Mouse (Mus musculus): ENCODE results near the gene Syndig1. TPM values are rescaled to one million over a fixed set of nuclear protein-coding genes. Genes with fewer than 3 reads are reported as not detected.

Gene Syndig1
- polyA plus RNA-seq, 2 experiments: 0.10 to 0.63 TPM

- Histone ChIP-seq H3K36me3 (replicated peaks; ENCODE audit: control insufficient read depth, insufficient read depth, low read depth) (no peaks in the 10 kb centered on the region), H3K9me3 (ENCODE audit: control insufficient read depth, low read length) (no peaks in the 10 kb centered on the region), H3K27me3 (ENCODE audit: control insufficient read depth, insufficient read depth, low read length) (peaks cover 30% of the 10 kb centered on the region), H3K4me2 (ENCODE audit: low read depth) (no peak overlapping the region), H3K27ac (no peak overlapping the region), H3K9ac (replicated peaks) (no peak overlapping the region), H3K4me1 (replicated peaks; ENCODE audit: control insufficient read depth in 2 of 2, insufficient read depth in 2 of 2, low read length in 1 of 2) (no peaks in the 10 kb centered on the region), H3K4me3 (ENCODE audit: insufficient read depth in 1 of 2, low read depth in 2 of 2, low read length in 2 of 2) (no peak overlapping the region)
- no peak for ATAC-seq (ENCODE audit: insufficient read depth)
- TF ChIP-seq EP300 (IDR thresholded peaks at IDR 0.05; ENCODE audit: low read depth) (no peak), CTCF (IDR thresholded peaks at IDR 0.05; ENCODE audit: low read depth) (no peak)
- DNase-seq (ENCODE audit: low read depth in 3 of 3, low spot score in 3 of 3): no peak
- WGBS (ENCODE audit: insufficient replicate concordance): 3% methylated on average over 29 of the region's 29 CpGs
These were observed 2.6 kb downstream of the Syndig1 start for GRCm38 (mm10) chr2:149831459-149832245.

DNA sequence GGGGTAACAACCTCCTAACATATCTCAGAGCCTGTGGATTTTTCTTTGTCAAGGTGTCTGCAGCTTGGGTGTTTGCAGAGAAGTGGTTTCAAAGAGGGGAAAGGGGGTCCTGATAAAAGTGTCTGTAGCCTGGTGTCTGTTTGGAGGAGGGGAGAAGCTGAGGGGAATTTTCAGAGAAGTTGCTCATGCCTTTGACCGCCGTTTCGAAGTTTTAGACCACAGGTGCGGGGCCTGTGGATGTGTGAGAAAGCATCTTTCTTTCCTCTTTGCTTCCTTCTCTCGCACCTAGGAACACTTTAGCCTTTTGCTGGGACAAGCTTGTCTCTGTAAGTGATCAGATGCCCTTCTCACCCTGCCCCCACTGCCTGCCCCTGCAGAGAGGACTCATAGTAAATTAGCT is 3.3 kb downstream of the Syndig1 start:
- ATAC-seq (ENCODE audit: insufficient read depth) (no peak), DNase-seq (ENCODE audit: low read depth in 3 of 3, low spot score in 3 of 3) (no peak)
- TF ChIP-seq EP300 (IDR thresholded peaks at IDR 0.05; ENCODE audit: low read depth) (no peak), CTCF (IDR thresholded peaks at IDR 0.05; ENCODE audit: low read depth) (no peak)
- peaks cover 30% of the 10 kb centered on the region for H3K27me3 ChIP-seq (ENCODE audit: control insufficient read depth, insufficient read depth, low read length)
- no peaks in the 10 kb centered on the region for H3K4me1 ChIP-seq (replicated peaks; ENCODE audit: control insufficient read depth in 2 of 2, insufficient read depth in 2 of 2, low read length in 1 of 2)
- no peaks in the 10 kb centered on the region for H3K36me3 ChIP-seq (replicated peaks; ENCODE audit: control insufficient read depth, insufficient read depth, low read depth)
- no peak overlapping the region for H3K9ac ChIP-seq (replicated peaks)
- H3K4me2 ChIP-seq (ENCODE audit: low read depth): no peak overlapping the region
- no peak overlapping the region for H3K4me3 ChIP-seq (ENCODE audit: insufficient read depth in 1 of 2, low read depth in 2 of 2, low read length in 2 of 2)
- H3K9me3 ChIP-seq (ENCODE audit: control insufficient read depth, low read length): no peaks in the 10 kb centered on the region
- no peak overlapping the region for H3K27ac ChIP-seq
- WGBS (ENCODE audit: insufficient replicate concordance): 8% methylated on average over 5 of the region's 5 CpGs

DNA sequence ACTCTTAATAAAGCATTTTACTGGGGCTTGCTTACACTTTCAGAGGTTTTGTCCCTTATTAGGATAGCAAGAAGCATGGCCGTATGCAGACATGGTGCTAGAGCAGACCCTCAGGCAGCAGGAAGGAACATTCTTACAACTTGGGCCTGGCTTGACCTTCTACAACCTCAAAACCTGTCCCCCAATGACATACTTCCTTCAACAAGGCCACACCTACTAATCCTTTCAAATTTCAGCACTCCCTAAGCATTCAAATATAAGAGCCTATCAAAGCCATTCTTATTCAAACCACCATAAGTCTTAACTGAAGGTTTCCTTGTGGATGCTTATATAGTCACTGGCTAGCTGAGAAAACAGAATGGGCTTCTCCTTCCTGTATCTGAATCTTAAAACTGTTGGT is 6.1 kb downstream of the Syndig1 start:
- Histone ChIP-seq H3K27ac (no peak overlapping the region), H3K27me3 (ENCODE audit: control insufficient read depth, insufficient read depth, low read length) (peaks cover 20% of the 10 kb centered on the region), H3K9ac (replicated peaks) (no peak overlapping the region), H3K4me2 (ENCODE audit: low read depth) (no peak overlapping the region), H3K4me1 (replicated peaks; ENCODE audit: control insufficient read depth in 2 of 2, insufficient read depth in 2 of 2, low read length in 1 of 2) (no peaks in the 10 kb centered on the region), H3K9me3 (ENCODE audit: control insufficient read depth, low read length) (no peaks in the 10 kb centered on the region), H3K4me3 (ENCODE audit: insufficient read depth in 1 of 2, low read depth in 2 of 2, low read length in 2 of 2) (no peak overlapping the region), H3K36me3 (replicated peaks; ENCODE audit: control insufficient read depth, insufficient read depth, low read depth) (no peaks in the 10 kb centered on the region)
- ATAC-seq (ENCODE audit: insufficient read depth): no peak
- TF ChIP-seq CTCF (IDR thresholded peaks at IDR 0.05; ENCODE audit: low read depth): no peak
- TF ChIP-seq EP300 (IDR thresholded peaks at IDR 0.05; ENCODE audit: low read depth): no peak
- WGBS (ENCODE audit: insufficient replicate concordance): 64% methylated on average over 1 of the region's 1 CpGs
- DNase-seq (ENCODE audit: low read depth in 3 of 3, low spot score in 3 of 3): no peak

DNA sequence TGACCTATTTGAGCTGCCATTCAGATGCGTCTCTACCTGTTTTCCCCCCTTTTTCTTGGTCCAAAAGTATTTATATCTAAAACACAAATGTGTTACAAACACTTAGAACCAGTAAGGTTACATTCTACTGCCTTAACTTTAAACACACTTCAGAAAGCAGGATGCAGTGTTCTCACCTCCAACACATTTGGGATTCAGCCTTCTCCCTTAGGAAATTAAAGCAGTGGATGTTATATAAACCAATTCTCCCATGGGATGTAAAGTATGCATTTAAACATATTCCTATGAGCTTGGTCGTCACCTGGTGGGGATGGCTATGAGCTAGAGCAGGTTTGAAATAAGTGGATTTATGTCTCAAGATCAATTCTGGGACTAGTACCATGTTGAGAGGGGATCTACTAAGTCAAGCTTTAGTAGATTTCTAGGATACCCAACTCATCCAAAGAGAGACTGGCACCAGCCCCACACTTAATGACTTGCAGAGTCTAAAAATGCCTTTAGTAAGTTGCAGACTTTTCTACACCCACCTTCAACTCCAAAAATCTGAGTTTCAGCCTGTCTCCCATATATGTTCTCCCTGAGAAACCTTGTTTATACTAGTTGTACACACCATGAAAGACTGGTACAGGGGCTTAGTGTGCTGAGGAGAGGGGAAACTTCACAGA is 7.6 kb downstream of the Syndig1 start:
- Histone ChIP-seq H3K4me2 (ENCODE audit: low read depth) (no peak overlapping the region), H3K4me3 (ENCODE audit: insufficient read depth in 1 of 2, low read depth in 2 of 2, low read length in 2 of 2) (no peak overlapping the region), H3K36me3 (replicated peaks; ENCODE audit: control insufficient read depth, insufficient read depth, low read depth) (no peaks in the 10 kb centered on the region), H3K4me1 (replicated peaks; ENCODE audit: control insufficient read depth in 2 of 2, insufficient read depth in 2 of 2, low read length in 1 of 2) (no peaks in the 10 kb centered on the region), H3K27ac (no peak overlapping the region), H3K9me3 (ENCODE audit: control insufficient read depth, low read length) (no peaks in the 10 kb centered on the region), H3K27me3 (ENCODE audit: control insufficient read depth, insufficient read depth, low read length) (peaks cover 6% of the 10 kb centered on the region), H3K9ac (replicated peaks) (no peak overlapping the region)
- TF ChIP-seq CTCF (IDR thresholded peaks at IDR 0.05; ENCODE audit: low read depth) (no peak), EP300 (IDR thresholded peaks at IDR 0.05; ENCODE audit: low read depth) (no peak)
- DNase-seq (ENCODE audit: low read depth in 3 of 3, low spot score in 3 of 3) (no peak), ATAC-seq (ENCODE audit: insufficient read depth) (no peak)
- 44% methylated on average over 2 of the region's 2 CpGs for WGBS (ENCODE audit: insufficient replicate concordance)

GRCm38 (mm10) chr2:149839666-149840065 is 10.7 kb downstream of the Syndig1 start:
- H3K36me3 ChIP-seq (replicated peaks; ENCODE audit: control insufficient read depth, insufficient read depth, low read depth): no peaks in the 10 kb centered on the region
- no peaks in the 10 kb centered on the region for H3K4me1 ChIP-seq (replicated peaks; ENCODE audit: control insufficient read depth in 2 of 2, insufficient read depth in 2 of 2, low read length in 1 of 2)
- WGBS (ENCODE audit: insufficient replicate concordance): 56% methylated on average over 2 of the region's 2 CpGs
- H3K4me2 ChIP-seq (ENCODE audit: low read depth): no peak overlapping the region
- no peak overlapping the region for H3K4me3 ChIP-seq (ENCODE audit: insufficient read depth in 1 of 2, low read depth in 2 of 2, low read length in 2 of 2)
- no peaks in the 10 kb centered on the region for H3K9me3 ChIP-seq (ENCODE audit: control insufficient read depth, low read length)
- no peak overlapping the region for H3K9ac ChIP-seq (replicated peaks)
- ATAC-seq (ENCODE audit: insufficient read depth): no peak
- H3K27me3 ChIP-seq (ENCODE audit: control insufficient read depth, insufficient read depth, low read length): no peaks in the 10 kb centered on the region
- DNase-seq (ENCODE audit: low read depth in 3 of 3, low spot score in 3 of 3): no peak
- TF ChIP-seq CTCF (IDR thresholded peaks at IDR 0.05; ENCODE audit: low read depth) (no peak), EP300 (IDR thresholded peaks at IDR 0.05; ENCODE audit: low read depth) (no peak)
- no peak overlapping the region for H3K27ac ChIP-seq
